Mouse (Mus musculus): ENCODE results near the gene D5Ertd579e.

- no peak for TF ChIP-seq CTCF (IDR thresholded peaks at IDR 0.05; ENCODE audit: control insufficient read depth, insufficient read depth, insufficient read length)
- TF ChIP-seq MAX (IDR thresholded peaks at IDR 0.05): no peak
- TF ChIP-seq USF1 (IDR thresholded peaks at IDR 0.05; ENCODE audit: low read depth): no peak
Observed at GRCm38 (mm10) chr5:36584299-36584698, 111.5 kb downstream of the D5Ertd579e start.

Measured in C2C12 (cell line).